Mouse (Mus musculus): ENCODE measurements around the gene March8. TPM values are rescaled to one million over a fixed set of nuclear protein-coding genes. Genes with fewer than 3 reads are reported as not detected.

March8 gene
- total RNA-seq (2014; rRNA removed) (90.9 and 120 TPM in 2 replicates), polyA plus RNA-seq (2015; fragmentation: Nextera tagmentation; extraction: Ambion mirVana) (34.2 and 38.2 TPM in 2 replicates)

DNA sequence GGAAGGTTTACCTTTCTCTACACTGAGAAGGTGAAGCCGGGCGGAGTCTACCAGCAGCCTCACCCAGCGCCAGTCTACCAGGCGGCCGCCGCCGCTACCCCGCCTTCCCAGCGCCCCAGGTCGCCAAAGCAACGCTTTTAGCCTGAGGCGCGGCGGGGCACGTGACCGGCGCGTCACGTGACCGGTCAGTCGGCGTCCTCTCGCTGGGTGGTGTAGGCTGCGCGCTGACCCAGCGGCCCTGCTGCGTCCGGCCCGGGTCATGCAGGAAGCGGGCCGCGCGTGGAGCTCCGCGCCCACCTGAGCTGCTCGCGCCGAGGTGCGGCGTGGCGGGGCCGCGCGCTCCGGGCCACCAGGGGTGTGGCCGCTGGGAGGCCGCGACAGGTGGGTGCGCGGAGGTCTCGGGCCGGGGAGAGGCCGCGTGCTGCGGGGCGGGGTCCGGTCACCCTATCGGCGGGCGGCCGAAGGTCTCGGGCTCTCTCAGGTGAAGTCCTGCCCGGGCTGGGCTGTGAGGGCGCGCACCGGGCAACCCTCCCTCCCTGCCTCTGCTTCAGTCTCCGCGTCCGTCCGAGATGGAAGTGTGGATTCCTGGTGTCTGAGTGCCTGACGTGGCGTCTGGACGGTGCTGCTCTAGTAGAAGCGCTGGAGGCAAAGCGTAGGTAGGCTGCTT, at the start of gene March8:
March8 (plus strand) TSS at position 190 of the 667 bp plus-strand sequence.
- DNase-seq (ENCODE audit: low spot score) (peak; percentile 93), ATAC-seq (ENCODE audit: low FRiP score) (peak; percentile 88)
- Histone ChIP-seq H3K9ac (replicated peaks; ENCODE audit: low read length, poor library complexity, severe bottlenecking) (peak within 1 kb of the TSS; percentile 89), H3K4me3 (ENCODE audit: low read depth, low read length) (peak within 1 kb of the TSS; percentile 92), H3K9me3 (ENCODE audit: low read length) (no peaks in the 10 kb centered on the region), H3K36me3 (ENCODE audit: insufficient read depth, low read length) (no peaks in the 10 kb centered on the region), H3K27me3 (ENCODE audit: insufficient read depth, low read length) (no peaks in the 10 kb centered on the region), H3K27ac (ENCODE audit: low read depth, low read length) (peak within 1 kb of the TSS; percentile 76), H3K4me2 (ENCODE audit: low read depth, low read length, poor library complexity, severe bottlenecking) (peak within 1 kb of the TSS; percentile 61), H3K4me1 (ENCODE audit: insufficient read depth, low read length) (0 out of 2 replicates have a peak, but pooled peaks cover 9% of the 10 kb centered on the region)
- WGBS, result under 1% methylated on average over 61 of the region's 75 CpGs
- TF ChIP-seq CTCF (IDR thresholded peaks at IDR 0.05), result no peak

- Histone ChIP-seq H3K9ac (replicated peaks; ENCODE audit: low read length, poor library complexity, severe bottlenecking) (no peak overlapping the region), H3K9me3 (ENCODE audit: low read length) (no peaks in the 10 kb centered on the region), H3K4me2 (ENCODE audit: low read depth, low read length, poor library complexity, severe bottlenecking) (no peak overlapping the region), H3K27ac (ENCODE audit: low read depth, low read length) (no peak overlapping the region), H3K36me3 (ENCODE audit: insufficient read depth, low read length) (peaks cover 3% of the 10 kb centered on the region), H3K4me1 (ENCODE audit: insufficient read depth, low read length) (no peaks in the 10 kb centered on the region), H3K27me3 (ENCODE audit: insufficient read depth, low read length) (no peaks in the 10 kb centered on the region), H3K4me3 (ENCODE audit: low read depth, low read length) (no peak overlapping the region)
- DNase-seq (ENCODE audit: low spot score) (no peak), ATAC-seq (ENCODE audit: low FRiP score) (no peak)
- TF ChIP-seq CTCF (IDR thresholded peaks at IDR 0.05), result no peak
- 98% methylated on average over 2 of the region's 2 CpGs for WGBS
Observed at GRCm38 (mm10) chr6:116311411-116311810, 26.4 kb upstream of the March8 start.

- Histone ChIP-seq H3K36me3 (ENCODE audit: insufficient read depth, low read length) (no peaks in the 10 kb centered on the region; the same call in none of the 2 replicates), H3K9ac (replicated peaks; ENCODE audit: low read length, poor library complexity, severe bottlenecking) (no peak overlapping the region), H3K4me3 (ENCODE audit: low read depth, low read length) (no peak overlapping the region), H3K4me1 (ENCODE audit: insufficient read depth, low read length) (no peaks in the 10 kb centered on the region), H3K27me3 (ENCODE audit: insufficient read depth, low read length) (no peaks in the 10 kb centered on the region), H3K4me2 (ENCODE audit: low read depth, low read length, poor library complexity, severe bottlenecking) (no peak overlapping the region), H3K27ac (ENCODE audit: low read depth, low read length) (no peak overlapping the region), H3K9me3 (ENCODE audit: low read length) (no peaks in the 10 kb centered on the region)
- DNase-seq (ENCODE audit: low spot score) (no peak), ATAC-seq (ENCODE audit: low FRiP score) (no peak)
- TF ChIP-seq CTCF (IDR thresholded peaks at IDR 0.05), result no peak
- 92% methylated on average over 3 of the region's 3 CpGs for WGBS
Observed at GRCm38 (mm10) chr6:116319259-116319658, 18.6 kb upstream of the March8 start.

- Histone ChIP-seq H3K27ac (ENCODE audit: low read depth, low read length) (no peak overlapping the region), H3K9me3 (ENCODE audit: low read length) (no peaks in the 10 kb centered on the region), H3K9ac (replicated peaks; ENCODE audit: low read length, poor library complexity, severe bottlenecking) (no peak overlapping the region), H3K36me3 (ENCODE audit: insufficient read depth, low read length) (no peaks in the 10 kb centered on the region), H3K27me3 (ENCODE audit: insufficient read depth, low read length) (no peaks in the 10 kb centered on the region), H3K4me2 (ENCODE audit: low read depth, low read length, poor library complexity, severe bottlenecking) (no peak overlapping the region), H3K4me1 (ENCODE audit: insufficient read depth, low read length) (no peaks in the 10 kb centered on the region), H3K4me3 (ENCODE audit: low read depth, low read length) (no peak overlapping the region)
- ATAC-seq (ENCODE audit: low FRiP score), result no peak
- WGBS, result 88% methylated on average over 3 of the region's 3 CpGs
- TF ChIP-seq CTCF (IDR thresholded peaks at IDR 0.05), result no peak
- no peak for DNase-seq (ENCODE audit: low spot score)
Observed at GRCm38 (mm10) chr6:116326641-116327040, 11.2 kb upstream of the March8 start.

DNA sequence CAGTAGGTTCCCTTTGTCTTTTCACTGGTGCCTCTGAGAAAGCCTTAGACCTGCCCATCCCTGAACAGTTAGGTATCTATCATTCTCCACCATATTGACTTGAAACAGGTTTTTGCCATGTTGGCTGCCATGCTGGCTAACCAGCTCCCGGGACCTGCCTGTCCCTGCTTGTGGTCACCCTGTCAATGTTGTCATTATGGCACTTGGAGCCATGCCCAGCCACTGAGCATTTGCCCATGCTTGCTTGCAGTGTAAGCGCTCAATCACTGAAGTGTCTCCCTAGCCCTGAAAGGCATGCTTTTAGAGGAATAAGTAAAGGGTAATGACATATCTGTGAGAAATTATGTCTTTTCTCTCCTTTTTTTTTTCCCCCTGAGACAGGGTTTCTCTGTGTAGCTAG, 6.4 kb upstream of the March8 start:
- TF ChIP-seq CTCF (IDR thresholded peaks at IDR 0.05), result no peak
- ATAC-seq (ENCODE audit: low FRiP score) (no peak), DNase-seq (ENCODE audit: low spot score) (peak; percentile 4)
- Histone ChIP-seq H3K4me3 (ENCODE audit: low read depth, low read length) (no peak overlapping the region), H3K27ac (ENCODE audit: low read depth, low read length) (no peak overlapping the region), H3K9me3 (ENCODE audit: low read length) (no peaks in the 10 kb centered on the region), H3K4me2 (ENCODE audit: low read depth, low read length, poor library complexity, severe bottlenecking) (no peak overlapping the region), H3K27me3 (ENCODE audit: insufficient read depth, low read length) (no peaks in the 10 kb centered on the region), H3K36me3 (ENCODE audit: insufficient read depth, low read length) (no peaks in the 10 kb centered on the region), H3K4me1 (ENCODE audit: insufficient read depth, low read length) (no peaks in the 10 kb centered on the region), H3K9ac (replicated peaks; ENCODE audit: low read length, poor library complexity, severe bottlenecking) (no peak overlapping the region)
- 82% methylated on average over 2 of the region's 2 CpGs for WGBS

GRCm38 (mm10) chr6:116337466-116337834, 374 bp upstream of the March8 start:
- Histone ChIP-seq H3K36me3 (ENCODE audit: insufficient read depth, low read length) (no peaks in the 10 kb centered on the region), H3K4me3 (ENCODE audit: low read depth, low read length) (peak overlapping the region; percentile 92), H3K9me3 (ENCODE audit: low read length) (no peaks in the 10 kb centered on the region), H3K9ac (replicated peaks; ENCODE audit: low read length, poor library complexity, severe bottlenecking) (peak overlapping the region; percentile 89), H3K4me2 (ENCODE audit: low read depth, low read length, poor library complexity, severe bottlenecking) (peak overlapping the region; percentile 61), H3K27me3 (ENCODE audit: insufficient read depth, low read length) (no peaks in the 10 kb centered on the region), H3K27ac (ENCODE audit: low read depth, low read length) (peak overlapping the region; percentile 76), H3K4me1 (ENCODE audit: insufficient read depth, low read length) (0 out of 2 replicates have a peak, but pooled peaks cover 9% of the 10 kb centered on the region)
- ATAC-seq (ENCODE audit: low FRiP score) (no peak), DNase-seq (ENCODE audit: low spot score) (no peak)
- TF ChIP-seq CTCF (IDR thresholded peaks at IDR 0.05), result no peak
- WGBS, result 2% methylated on average over 7 of the region's 7 CpGs

Data from midbrain, postnatal 0 days (tissue).